Mouse (Mus musculus) kidney, postnatal 4 days (tissue): ENCODE results near the gene C1qbp.

ENCODE experiments used
- DNase-seq, 2 experiments: peaks; one replicate each; pipeline ENCODE4 v3.0.0; 2021; ENCODE audit warnings: mixed read lengths in 2 of 2

The C1qbp gene

GRCm38 (mm10) chr11:70972586-70972985 is 10.2 kb downstream of the C1qbp start:
- DNase-seq, result no peak

- no peak for DNase-seq
Observed at GRCm38 (mm10) chr11:70970560-70971540, 12.0 kb downstream of the C1qbp start.

- peak; percentile 93 to 96 for DNase-seq
Observed at GRCm38 (mm10) chr11:70969821-70970559, 12.8 kb downstream of the C1qbp start, which contains the start of the genes Nup88 and Rpain. Gene Nup88, minus strand, starts transcription at chr11:70969973. Gene Rpain, plus strand, starts transcription at chr11:70970213.

GRCm38 (mm10) chr11:70969271-70969794 is 13.5 kb downstream of the C1qbp start:
- no peak for DNase-seq

- DNase-seq, result no peak
Observed at GRCm38 (mm10) chr11:70964222-70964907, 18.5 kb downstream of the C1qbp start.

- no peak for DNase-seq
Observed at GRCm38 (mm10) chr11:70960786-70961554, 21.9 kb downstream of the C1qbp start.

GRCm38 (mm10) chr11:70954711-70955110 is 28.1 kb downstream of the C1qbp start:
- no peak for DNase-seq

GRCm38 (mm10) chr11:70944935-70945817 is 37.6 kb downstream of the C1qbp start:
- DNase-seq, result no peak

- no peak for DNase-seq
Observed at GRCm38 (mm10) chr11:70943651-70944050, 39.2 kb downstream of the C1qbp start.

GRCm38 (mm10) chr11:70942596-70942995 is 40.2 kb downstream of the C1qbp start:
- DNase-seq, result no peak

- DNase-seq, result no peak
Observed at GRCm38 (mm10) chr11:70935316-70935715, 47.5 kb downstream of the C1qbp start.

- no peak for DNase-seq
Observed at GRCm38 (mm10) chr11:70931461-70931860, 51.4 kb downstream of the C1qbp start.
